Mouse (Mus musculus) small intestine, adult 2 months (tissue): ENCODE measurements around the gene Amz1.

Experiments
- CTCF ChIP-seq: fragments of 200-500 bp; IDR thresholded peaks from 2 replicates; pipeline ENCODE4 v1.5.1; 2012; ENCODE audit warnings: low read depth, mild to moderate bottlenecking, control low read depth, inconsistent platforms, low read length, moderate library complexity, mixed read lengths; ENCODE audit not compliant: insufficient replicate concordance, insufficient read length; ENCODE audit errors: extremely low read depth
- POLR2A ChIP-seq: fragments of 200-500 bp; IDR thresholded peaks from 2 replicates; pipeline ENCODE4 v1.6.1; 2012; ENCODE audit warnings: low read depth, mild to moderate bottlenecking, control low read depth, inconsistent platforms, low read length, moderate library complexity

DNA sequence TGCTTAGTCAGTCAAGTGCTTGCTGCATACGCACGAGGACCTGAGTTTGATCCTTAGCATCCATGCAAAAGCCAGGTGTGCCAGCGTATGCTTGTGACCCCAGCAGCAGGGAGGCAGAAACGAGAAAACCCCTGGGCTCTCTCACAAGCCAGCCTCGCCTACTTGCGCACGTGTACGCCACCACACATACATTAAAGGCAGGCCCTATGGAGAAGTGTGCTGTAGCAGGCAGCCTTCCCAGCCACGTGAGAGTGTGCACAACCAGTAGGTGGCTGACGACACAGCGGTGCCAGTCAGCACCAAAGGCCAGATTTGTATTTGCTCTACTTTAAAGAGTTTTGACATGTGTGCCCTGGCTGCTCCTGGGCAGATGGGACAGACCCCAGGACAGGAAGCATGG is 48.3 kb upstream of the Amz1 start:
- no peak for TF ChIP-seq CTCF
- no peak for TF ChIP-seq POLR2A
